Mouse (Mus musculus): ENCODE measurements around the gene Plg.

Gene Plg

DNA sequence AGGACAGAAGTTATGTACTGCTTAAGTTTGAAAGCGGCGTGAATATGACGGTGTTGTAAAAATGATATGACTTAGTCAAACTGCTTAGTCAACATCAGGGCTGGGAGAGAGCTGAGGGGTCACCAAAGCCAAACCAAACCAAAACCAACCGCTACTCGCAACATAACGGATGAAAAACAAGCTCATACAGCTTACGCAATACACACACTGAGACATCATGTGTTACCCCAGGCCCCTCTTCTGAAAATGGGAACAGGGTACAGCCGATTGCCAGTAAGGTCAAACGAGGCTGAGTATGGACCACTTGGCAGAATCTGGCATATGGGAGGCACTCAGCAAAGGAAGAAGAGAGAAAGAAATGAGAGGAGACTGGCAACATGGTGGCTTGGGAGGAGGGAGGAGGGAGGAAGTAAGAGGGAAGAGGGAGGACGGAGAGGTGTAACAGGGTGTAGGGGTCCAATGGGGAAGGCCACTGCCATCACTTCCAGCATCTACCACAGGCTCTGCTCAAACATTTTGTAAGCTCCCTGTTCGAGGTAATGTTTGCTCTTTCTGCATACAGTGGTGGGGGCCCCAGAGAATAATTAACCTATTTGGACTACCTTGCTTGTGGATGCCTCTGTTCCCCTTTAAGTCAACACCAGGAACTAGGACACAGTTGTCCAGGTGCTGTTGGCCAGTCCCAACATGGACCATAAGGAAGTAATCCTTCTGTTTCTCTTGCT lies at the start of gene Plg:
TSS of gene Plg (plus strand) at position 628 of the 725 bp plus-strand sequence.
- no peak for TF ChIP-seq GATA4 (IDR thresholded peaks at IDR 0.05; ENCODE audit: insufficient replicate concordance, low read length)

GRCm38 (mm10) chr17:12335115-12335514 lies 43.3 kb upstream of the Plg start:
- TF ChIP-seq GATA4 (IDR thresholded peaks at IDR 0.05; ENCODE audit: insufficient replicate concordance, low read length) = peak; percentile 55; the same call in 1 of the 2 replicates

DNA sequence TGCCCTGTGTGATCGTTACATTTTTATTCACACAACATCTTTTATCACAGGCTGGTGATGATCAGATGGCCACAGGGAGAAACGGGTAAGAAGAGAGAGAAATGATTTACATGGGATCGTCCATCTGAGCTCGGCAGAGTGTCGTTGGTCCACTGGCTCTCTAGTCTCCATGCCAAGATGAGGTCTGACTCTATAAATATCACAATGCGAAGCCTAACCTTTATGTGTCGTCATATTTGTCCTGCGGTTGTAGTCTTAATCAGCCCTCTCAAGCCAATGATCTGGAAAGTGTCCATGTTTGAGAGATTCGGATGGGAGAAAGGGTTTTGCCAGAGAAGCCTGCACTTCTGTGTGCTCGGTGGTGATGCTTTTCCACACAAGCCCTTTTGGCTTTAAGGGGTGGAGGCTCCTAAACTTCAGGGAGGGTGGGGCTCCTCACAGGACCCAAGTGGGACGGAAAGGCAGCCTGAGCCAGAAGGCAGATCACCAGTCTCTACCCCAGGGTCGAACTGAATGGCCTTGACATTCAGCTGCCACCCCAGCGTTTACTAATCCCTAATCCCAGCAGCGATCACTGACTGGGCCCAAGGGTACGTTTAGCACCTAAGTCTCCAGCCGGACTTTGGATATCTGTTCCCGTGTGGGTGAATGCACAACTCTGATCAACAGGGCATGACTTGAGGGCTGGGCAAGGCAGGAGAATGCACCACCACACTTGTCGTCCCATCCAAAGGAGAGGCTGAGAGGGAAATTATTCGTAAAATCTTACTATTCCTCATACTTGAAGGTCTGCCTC lies 42.1 kb upstream of the Plg start:
- no peak for TF ChIP-seq GATA4 (IDR thresholded peaks at IDR 0.05; ENCODE audit: insufficient replicate concordance, low read length)

DNA sequence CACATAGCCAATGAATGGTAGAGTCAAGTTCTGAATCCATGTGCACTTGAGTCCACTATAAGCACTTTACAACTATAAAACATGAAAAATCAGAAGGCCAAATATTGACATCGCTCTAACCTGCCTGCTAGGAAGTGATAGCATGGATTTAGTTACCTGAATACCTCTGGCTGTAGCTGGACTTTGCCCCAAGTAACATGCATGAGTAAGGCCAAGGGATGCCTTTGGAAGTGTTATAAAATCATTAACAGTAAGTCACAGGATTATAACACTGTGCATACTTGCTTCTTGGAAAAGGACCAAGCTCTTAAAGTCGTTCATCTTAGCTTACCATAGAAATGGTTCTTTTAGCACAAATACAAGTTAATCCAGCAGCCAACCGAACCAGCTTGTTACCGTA lies 41.3 kb upstream of the Plg start:
- TF ChIP-seq GATA4 (IDR thresholded peaks at IDR 0.05; ENCODE audit: insufficient replicate concordance, low read length) = no peak

GRCm38 (mm10) chr17:12343702-12344376 lies 34.6 kb upstream of the Plg start:
- no peak for TF ChIP-seq GATA4 (IDR thresholded peaks at IDR 0.05; ENCODE audit: insufficient replicate concordance, low read length)

DNA sequence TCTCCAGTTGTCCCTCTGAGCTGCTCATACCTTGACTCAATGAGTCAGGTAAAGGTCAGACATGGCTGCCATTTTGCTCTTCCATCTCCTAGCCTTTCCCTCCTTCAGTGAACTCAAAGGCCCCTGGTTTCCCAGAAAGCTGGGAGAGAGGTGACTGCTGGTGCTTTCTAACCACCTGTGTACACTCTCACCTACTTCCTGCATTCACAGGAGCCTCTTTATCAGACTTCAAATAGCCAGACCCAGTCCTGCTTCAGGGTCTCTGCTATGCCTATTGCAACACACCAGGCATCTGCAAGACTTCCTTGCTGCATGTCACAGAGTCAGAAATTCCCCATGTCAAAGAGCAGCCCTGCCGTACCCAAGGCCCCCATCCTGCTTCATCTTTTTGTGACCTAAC lies 30.9 kb upstream of the Plg start:
- no peak for TF ChIP-seq GATA4 (IDR thresholded peaks at IDR 0.05; ENCODE audit: insufficient replicate concordance, low read length)

- no peak for TF ChIP-seq GATA4 (IDR thresholded peaks at IDR 0.05; ENCODE audit: insufficient replicate concordance, low read length)
Observed at GRCm38 (mm10) chr17:12351564-12351963, 26.8 kb upstream of the Plg start.

DNA sequence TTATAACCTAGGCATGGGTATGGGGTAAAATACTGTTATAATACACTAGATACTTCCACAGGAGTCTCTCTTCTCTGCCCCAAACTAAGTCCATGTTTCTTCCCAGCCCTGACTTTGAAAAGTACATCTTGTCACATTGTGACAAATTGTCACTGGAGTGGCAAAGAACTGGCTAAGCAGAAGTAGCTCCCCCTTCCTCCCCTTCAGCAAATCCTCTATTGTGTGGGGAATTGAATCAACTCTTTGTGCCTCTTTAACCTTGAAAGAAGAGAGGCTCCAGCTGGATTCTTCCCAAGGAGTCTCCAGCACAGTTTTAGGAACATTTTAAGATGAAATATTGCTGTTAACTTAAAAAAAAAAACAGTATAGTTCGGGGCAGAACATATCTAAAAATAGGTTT lies 25.6 kb upstream of the Plg start:
- no peak for TF ChIP-seq GATA4 (IDR thresholded peaks at IDR 0.05; ENCODE audit: insufficient replicate concordance, low read length)

- TF ChIP-seq GATA4 (IDR thresholded peaks at IDR 0.05; ENCODE audit: insufficient replicate concordance, low read length) = no peak
Observed at GRCm38 (mm10) chr17:12359876-12360275, 18.5 kb upstream of the Plg start.

- no peak for TF ChIP-seq GATA4 (IDR thresholded peaks at IDR 0.05; ENCODE audit: insufficient replicate concordance, low read length)
Observed at GRCm38 (mm10) chr17:12363601-12364425, 14.6 kb upstream of the Plg start.

DNA sequence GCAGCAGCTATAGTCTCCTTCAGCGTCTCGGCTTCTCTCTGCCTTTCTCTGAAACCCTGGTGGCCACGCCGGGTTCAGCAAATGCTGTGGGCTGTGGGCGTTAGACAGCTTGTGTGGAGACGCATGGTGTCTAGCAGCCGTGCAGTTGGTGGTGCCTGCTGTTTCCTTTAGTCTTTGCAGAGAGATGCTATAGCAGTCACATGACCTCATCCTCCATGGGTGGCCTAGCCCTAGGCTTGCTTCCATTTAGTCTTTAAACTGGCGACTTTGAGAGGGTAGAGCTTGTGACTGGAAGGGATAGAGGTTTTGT lies 14.0 kb upstream of the Plg start:
- TF ChIP-seq GATA4 (IDR thresholded peaks at IDR 0.05; ENCODE audit: insufficient replicate concordance, low read length) = no peak

DNA sequence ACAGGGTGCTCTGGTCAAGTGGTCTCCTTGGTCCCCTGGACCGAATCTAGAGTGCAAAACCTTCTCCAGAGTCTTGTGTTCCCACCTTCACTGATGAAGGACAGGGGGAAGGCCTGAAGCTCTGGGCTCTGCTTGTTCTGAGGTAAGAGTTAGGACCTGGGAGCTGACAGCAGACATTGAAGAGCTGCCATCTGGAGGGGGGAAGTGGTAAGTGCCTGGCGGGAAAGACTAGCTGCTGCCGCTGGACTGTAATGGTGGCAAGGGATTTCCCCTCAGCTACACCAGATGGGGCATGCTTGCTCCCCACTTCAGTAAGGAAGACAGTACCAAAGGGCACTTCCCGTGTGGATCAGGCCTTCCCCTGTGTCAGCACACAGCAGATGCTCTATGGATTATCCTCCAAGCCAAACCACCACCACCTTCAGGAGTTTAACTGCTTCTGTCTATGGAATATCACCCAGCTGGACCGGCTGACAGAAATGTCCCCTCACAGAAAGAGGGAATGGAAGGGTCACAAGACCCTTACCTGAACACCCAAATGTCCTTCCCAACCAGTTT lies 11.0 kb upstream of the Plg start:
- no peak for TF ChIP-seq GATA4 (IDR thresholded peaks at IDR 0.05; ENCODE audit: insufficient replicate concordance, low read length)

DNA sequence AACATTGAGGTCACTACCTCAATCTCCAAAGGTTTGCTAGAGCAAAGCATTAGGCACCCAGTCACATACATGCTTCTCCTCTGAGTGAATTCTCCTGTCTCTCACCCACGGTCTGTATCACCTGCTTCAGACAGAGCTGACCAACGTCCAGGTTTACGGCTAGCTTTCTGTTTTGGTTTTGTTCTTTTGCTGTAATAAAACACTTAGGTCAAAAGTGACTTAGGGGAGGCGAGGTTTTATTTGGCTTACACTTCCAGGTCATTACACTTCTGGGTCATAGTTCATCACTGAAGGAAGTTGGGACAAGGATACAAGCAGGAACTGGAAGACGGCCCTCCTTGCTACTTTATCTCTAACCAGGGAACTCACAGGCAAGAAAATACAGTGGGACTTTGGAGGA lies 9.0 kb upstream of the Plg start:
- no peak for TF ChIP-seq GATA4 (IDR thresholded peaks at IDR 0.05; ENCODE audit: insufficient replicate concordance, low read length)

GRCm38 (mm10) chr17:12370289-12370688 lies 8.1 kb upstream of the Plg start:
- TF ChIP-seq GATA4 (IDR thresholded peaks at IDR 0.05; ENCODE audit: insufficient replicate concordance, low read length) = no peak
